In genomic region chr6:51012086-51012830, GRCm38 (mm10) we compare ENCODE assay signal across 9 mouse cellular contexts.
DNase-seq lines count a peak whose midpoint lies in the region; ATAC-seq lines count a peak whose summit lies in the region.
"Had no signal": no experiment of that assay in that cellular context is flagged by ENCODE, and none has a peak within 500 bp of the region (broad histone marks: within the 10 kb centered on the region; RNA-seq: fewer than 3 reads in every experiment).

No protein-coding gene starts in this region.

- no peaks in the 10 kb centered on the region for H3K9me3 ChIP-seq in limb, embryonic 10.5 days (replicated peaks)
- H3K9me3 ChIP-seq in forebrain, embryonic 16.5 days (ENCODE audit: control insufficient read depth, low read length): no peaks in the 10 kb centered on the region

- H3K36me3 ChIP-seq in limb, embryonic 10.5 days: no peaks in the 10 kb centered on the region
- H3K36me3 ChIP-seq in forebrain, embryonic 16.5 days (ENCODE audit: control insufficient read depth, insufficient read depth): no peaks in the 10 kb centered on the region

- no peak for ATAC-seq in forebrain, embryonic 16.5 days
- ATAC-seq: forebrain, postnatal 0 days had no signal

- peaks cover 38% of the 10 kb centered on the region for H3K4me1 ChIP-seq in limb, embryonic 10.5 days
- H3K4me1 ChIP-seq in forebrain, embryonic 16.5 days (replicated peaks; ENCODE audit: control insufficient read depth, insufficient read depth, low read length): peaks cover 4% of the 10 kb centered on the region; the same call in 1 of the 2 replicates

- no peak overlapping the region for H3K4me2 ChIP-seq in forebrain, embryonic 16.5 days (ENCODE audit: low read length)

- peak overlapping the region; percentile 16 for H3K27ac ChIP-seq in limb, embryonic 10.5 days
- H3K27ac ChIP-seq in forebrain, embryonic 16.5 days (ENCODE audit: low read length): no peak overlapping the region

- WGBS in limb, embryonic 10.5 days: 68% methylated on average over 15 of the region's 15 CpGs
- WGBS in forebrain, embryonic 16.5 days: 90% methylated on average over 15 of the region's 15 CpGs

- DNase-seq in heart, adult 9 months (ENCODE audit: low spot score in 2 of 2): peak; percentile 7 to 23
- DNase-seq in heart, adult 8-10 months (ENCODE audit: low spot score): no peak
- DNase-seq in NIH3T3 (ENCODE audit: low read depth): peak; percentile 84
- peak; percentile 84 for DNase-seq in gastrocnemius, postnatal 25 days
- DNase-seq in limb, embryonic 10.5 days (ENCODE audit: low spot score): no peak
- no peak for DNase-seq in layer of hippocampus, postnatal 25 days (ENCODE audit: extremely low spot score in 1 of 2, low spot score in 1 of 2)
- DNase-seq in cerebellum, adult 9-10 months: no peak
- DNase-seq: forebrain, postnatal 0 days had no signal

- H3K9ac ChIP-seq in forebrain, embryonic 16.5 days (replicated peaks; ENCODE audit: low read depth, low read length): no peak overlapping the region
- H3K9ac ChIP-seq: forebrain, postnatal 0 days had no signal

- no peaks in the 10 kb centered on the region for H3K27me3 ChIP-seq in limb, embryonic 10.5 days (ENCODE audit: low read depth, poor library complexity, severe bottlenecking)
- no peaks in the 10 kb centered on the region for H3K27me3 ChIP-seq in forebrain, embryonic 16.5 days (replicated peaks; ENCODE audit: control insufficient read depth, insufficient read depth, low read length)

- H3K4me3 ChIP-seq in limb, embryonic 10.5 days: no peak overlapping the region
- H3K4me3 ChIP-seq in forebrain, embryonic 16.5 days (replicated peaks; ENCODE audit: low read length): no peak overlapping the region

Comparison
In these comparisons a context has a peak if more than half of its experiments do, and no peak if none do; other contexts are left out.
1. DNase-seq: peak in heart, adult 9 months (2 of 2), NIH3T3 (single experiment) and gastrocnemius, postnatal 25 days (single experiment); none in heart, adult 8-10 months (single experiment), limb, embryonic 10.5 days (single experiment), layer of hippocampus, postnatal 25 days (0 of 2) and cerebellum, adult 9-10 months (single experiment).